Mouse (Mus musculus) embryonic fibroblast, embryonic 13.5 days (primary cell): ENCODE data around the gene Ap2a2. TPM values are rescaled to one million over a fixed set of nuclear protein-coding genes. Genes with fewer than 3 reads are reported as not detected.

ENCODE experiments used
- H3K27ac ChIP-seq: 2 replicates; pipeline ENCODE4 v1.5.1; 2012; ENCODE audit warnings: low read length, control low read depth, inconsistent platforms; ENCODE audit not compliant: insufficient read depth
- H3K4me1 ChIP-seq: 2 replicates; pipeline ENCODE4 v1.6.1; 2011; ENCODE audit warnings: low read length; ENCODE audit not compliant: control insufficient read depth, insufficient read depth
- H3K4me3 ChIP-seq: 2 replicates; pipeline ENCODE4 v1.5.1; 2011; ENCODE audit warnings: mild to moderate bottlenecking, control low read depth, low read length; ENCODE audit not compliant: insufficient read depth
- CTCF ChIP-seq: IDR thresholded peaks from 2 replicates; pipeline ENCODE4 v1.5.1; 2011; ENCODE audit warnings: mild to moderate bottlenecking, control low read depth, low read length, moderate library complexity, borderline replicate concordance; ENCODE audit not compliant: insufficient read depth
- POLR2A ChIP-seq: IDR thresholded peaks from 2 replicates; pipeline ENCODE4 v1.6.1; 2011; ENCODE audit warnings: low read depth, mild to moderate bottlenecking, control low read depth, low read length, moderate library complexity
- polyA plus RNA-seq: library from polyadenylated mRNA; stranded (reverse); fragments of >200 nt; gene quantifications from 2 replicates; pipeline ENCODE4 v1.2.4, GENCODE M21; 2011; ENCODE audit warnings: low read depth; ENCODE audit not compliant: missing spikeins, insufficient read length

Gene Ap2a2
- polyA plus RNA-seq, 1 experiment: 128 TPM

- Histone ChIP-seq H3K27ac (no peak overlapping the region), H3K4me1 (peaks cover 5% of the 10 kb centered on the region; the same call in 1 of the 2 replicates), H3K4me3 (no peak overlapping the region)
- TF ChIP-seq CTCF (no peak), POLR2A (no peak)
These were observed 26.4 kb upstream of the Ap2a2 start for GRCm38 (mm10) chr7:141535570-141535969.

- TF ChIP-seq CTCF (no peak), POLR2A (no peak)
- Histone ChIP-seq H3K4me3 (peak overlapping the region; percentile 87), H3K4me1 (peaks cover 11% of the 10 kb centered on the region), H3K27ac (peak overlapping the region; percentile 48)
These were observed 23.0 kb upstream of the Ap2a2 start for GRCm38 (mm10) chr7:141538852-141539555.

- Histone ChIP-seq H3K4me3 (peak within 1 kb of the TSS; percentile 87), H3K27ac (peak within 1 kb of the TSS; percentile 93)
- peak; percentile 98 for TF ChIP-seq POLR2A
- no peak for TF ChIP-seq CTCF
These were observed 22.2 kb upstream of the Ap2a2 start, which contains the start of gene Chid1 for GRCm38 (mm10) chr7:141539556-141540311. Gene Chid1 (minus strand): TSS chr7:141539857.

DNA sequence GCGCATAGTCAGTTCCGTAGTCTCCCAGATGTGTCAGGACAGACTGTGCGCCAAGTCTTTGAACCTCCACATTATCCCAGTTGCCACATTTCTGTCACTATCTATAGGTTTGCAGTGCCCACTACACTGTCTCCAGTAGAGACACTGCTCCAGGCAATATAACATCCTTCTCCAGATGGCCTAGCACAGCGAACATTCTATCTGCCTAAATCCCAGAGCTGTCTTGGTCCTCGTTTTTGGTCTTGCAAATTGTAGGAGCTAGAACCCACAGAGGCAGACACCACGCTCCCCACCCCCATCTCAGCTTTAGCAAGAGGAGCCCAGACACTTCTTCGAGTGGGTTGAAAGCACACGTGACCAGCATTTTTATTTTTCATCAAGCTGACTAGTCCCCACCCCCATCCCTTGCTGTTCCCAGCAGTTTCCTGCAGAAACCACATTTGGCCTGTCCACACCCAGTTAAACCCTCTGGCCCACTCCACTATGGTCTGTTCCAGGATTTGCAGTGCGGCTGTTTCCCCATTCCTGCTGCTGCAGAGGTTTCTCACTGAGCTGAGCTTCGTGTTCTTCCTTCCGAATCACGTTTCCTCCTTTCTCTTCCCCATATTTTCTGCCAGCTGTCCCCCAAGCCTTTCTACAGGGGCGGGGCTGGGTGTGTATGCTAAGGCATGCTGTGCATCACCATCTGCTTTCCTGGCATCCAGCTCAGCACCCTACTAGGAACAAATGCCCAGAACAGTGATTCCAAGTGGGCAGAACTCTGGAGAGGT is 21.5 kb upstream of the Ap2a2 start:
- H3K4me3 ChIP-seq: peak overlapping the region; percentile 20
- TF ChIP-seq POLR2A (no peak; the same call in 1 of the 2 replicates), CTCF (no peak)
- peaks cover 11% of the 10 kb centered on the region for H3K4me1 ChIP-seq
- H3K27ac ChIP-seq: peak overlapping the region; percentile 93

More at GRCm38 (mm10) chr7:141539556-141540311, 22.2 kb upstream of the Ap2a2 start, which contains the start of gene Chid1:
- H3K4me1 ChIP-seq: peaks cover 11% of the 10 kb centered on the region

DNA sequence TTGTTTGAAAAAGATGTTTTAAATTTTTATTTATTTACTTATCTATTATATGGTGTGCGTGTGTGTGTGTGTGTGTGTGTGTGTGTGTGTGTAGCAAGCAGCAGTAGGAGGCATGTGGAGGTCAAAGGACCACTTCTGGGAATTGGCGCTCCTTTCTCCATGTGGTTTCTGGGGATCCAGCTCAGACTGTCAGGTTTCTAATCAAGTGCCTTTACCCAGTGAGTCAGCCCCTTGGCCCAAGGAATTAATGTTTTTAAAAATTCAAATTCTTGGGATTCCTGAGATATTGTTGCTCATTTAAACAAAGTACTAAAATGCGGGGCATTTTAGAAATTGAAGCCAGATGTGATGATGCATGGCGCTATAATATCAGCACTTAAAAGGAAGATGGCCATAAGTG is 20.3 kb upstream of the Ap2a2 start:
- H3K4me1 ChIP-seq: peaks cover 11% of the 10 kb centered on the region
- peak overlapping the region; percentile 93 for H3K27ac ChIP-seq
- TF ChIP-seq CTCF: no peak
- TF ChIP-seq POLR2A: no peak
- no peak overlapping the region for H3K4me3 ChIP-seq

- H3K27ac ChIP-seq: peak overlapping the region; percentile 30; the same call in 1 of the 2 replicates
- H3K4me1 ChIP-seq: peaks cover 11% of the 10 kb centered on the region
- TF ChIP-seq CTCF (no peak), POLR2A (no peak)
- H3K4me3 ChIP-seq: no peak overlapping the region
These were observed 19.4 kb upstream of the Ap2a2 start for GRCm38 (mm10) chr7:141542588-141542987.

GRCm38 (mm10) chr7:141544654-141545053 is 17.3 kb upstream of the Ap2a2 start:
- no peak overlapping the region for H3K27ac ChIP-seq
- TF ChIP-seq CTCF (no peak), POLR2A (no peak)
- H3K4me1 ChIP-seq: peaks cover 9% of the 10 kb centered on the region
- no peak overlapping the region for H3K4me3 ChIP-seq

DNA sequence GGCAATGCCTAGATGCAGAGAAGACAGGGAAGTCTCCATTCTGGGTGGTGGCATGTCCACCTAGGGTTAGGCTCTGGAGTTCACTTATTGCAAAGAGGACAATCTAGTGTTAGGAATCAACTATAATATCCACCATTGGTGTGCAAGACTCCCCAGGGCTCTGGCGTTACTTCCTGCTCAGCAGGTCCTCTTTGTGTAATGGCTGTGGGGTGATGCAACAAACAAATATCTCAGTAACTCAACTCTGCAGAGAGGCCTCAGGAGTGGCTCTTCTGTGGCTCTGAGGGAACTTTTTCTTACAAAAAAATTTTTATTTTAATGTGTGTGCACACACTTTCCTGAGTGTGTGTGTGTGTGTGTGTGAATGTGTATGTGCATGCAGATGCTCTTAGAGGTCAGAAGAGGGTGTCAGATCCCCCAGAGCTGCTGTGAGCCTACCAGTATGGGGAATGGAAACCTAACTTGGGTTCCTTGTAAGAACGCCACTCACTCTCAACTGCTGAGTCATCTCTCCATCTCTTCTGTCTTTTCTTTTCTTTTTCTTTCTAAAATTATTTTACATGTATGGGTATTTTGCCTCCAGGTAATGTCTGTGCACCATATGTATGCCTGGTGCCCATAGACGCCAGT is 12.4 kb upstream of the Ap2a2 start:
- Histone ChIP-seq H3K27ac (no peak overlapping the region), H3K4me3 (no peak overlapping the region), H3K4me1 (no peaks in the 10 kb centered on the region)
- TF ChIP-seq CTCF: no peak

DNA sequence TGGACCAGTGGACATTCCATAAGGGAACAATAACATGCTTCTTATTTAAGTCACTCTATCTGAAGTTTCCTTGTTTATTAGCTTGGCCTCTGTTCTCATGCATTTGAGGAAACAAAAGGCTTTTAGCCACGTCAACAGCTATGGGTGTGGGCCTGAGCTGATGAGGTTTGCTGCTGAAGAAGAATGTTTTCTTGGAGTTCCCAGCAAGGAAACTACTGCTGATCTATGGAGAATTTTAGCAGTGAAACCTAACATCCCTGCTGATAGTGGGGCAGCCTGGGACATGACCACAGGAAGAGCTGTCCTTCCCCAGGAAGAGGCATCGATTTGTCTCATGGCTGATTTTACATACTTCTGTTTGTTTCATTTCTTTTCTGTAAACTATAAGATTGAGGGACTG is 11.5 kb upstream of the Ap2a2 start:
- Histone ChIP-seq H3K4me3 (no peak overlapping the region), H3K27ac (no peak overlapping the region), H3K4me1 (no peaks in the 10 kb centered on the region)
- no peak for TF ChIP-seq CTCF
- no peak for TF ChIP-seq POLR2A
